In genomic region chr17:34075271-34075670, GRCm38 (mm10) we compare ENCODE assay signal across 8 mouse cellular contexts. TPM values are rescaled to one million over a fixed set of nuclear protein-coding genes. Genes with fewer than 3 reads are reported as not detected.
DNase-seq lines count a peak whose midpoint lies in the region; ATAC-seq lines count a peak whose summit lies in the region.
"Had no signal": no experiment of that assay in that cellular context is flagged by ENCODE, and none has a peak within 500 bp of the region (broad histone marks: within the 10 kb centered on the region; RNA-seq: fewer than 3 reads in every experiment).

No protein-coding gene starts in this region.

- H3K27me3 ChIP-seq in midbrain, embryonic 14.5 days (ENCODE audit: control insufficient read depth, insufficient read depth, low read length): peaks cover 3% of the 10 kb centered on the region; the same call in 1 of the 2 replicates
- peaks cover 14% of the 10 kb centered on the region for H3K27me3 ChIP-seq in midbrain, embryonic 13.5 days
- peaks cover 23% of the 10 kb centered on the region for H3K27me3 ChIP-seq in liver, embryonic 13.5 days

- H3K27ac ChIP-seq in midbrain, embryonic 14.5 days (replicated peaks; ENCODE audit: low read depth, low read length): no peak overlapping the region
- H3K27ac ChIP-seq in midbrain, embryonic 13.5 days: no peak overlapping the region
- H3K27ac ChIP-seq in liver, embryonic 13.5 days: no peak overlapping the region

- no peaks in the 10 kb centered on the region for H3K9me3 ChIP-seq in midbrain, embryonic 14.5 days (ENCODE audit: control insufficient read depth, low read length)
- no peaks in the 10 kb centered on the region for H3K9me3 ChIP-seq in midbrain, embryonic 13.5 days
- no peaks in the 10 kb centered on the region; the same call in 1 of the 2 replicates for H3K9me3 ChIP-seq in liver, embryonic 13.5 days (replicated peaks)

- WGBS in midbrain, embryonic 14.5 days: 46% methylated on average over 7 of the region's 7 CpGs
- 42% methylated on average over 7 of the region's 7 CpGs for WGBS in midbrain, embryonic 13.5 days
- WGBS in liver, embryonic 13.5 days (ENCODE audit: insufficient replicate concordance): 24% methylated on average over 7 of the region's 7 CpGs

- no peak overlapping the region for H3K9ac ChIP-seq in midbrain, embryonic 14.5 days (replicated peaks; ENCODE audit: low read length)
- H3K9ac ChIP-seq in midbrain, embryonic 13.5 days (replicated peaks): no peak overlapping the region
- no peak overlapping the region for H3K9ac ChIP-seq in liver, embryonic 13.5 days

- no peak for ATAC-seq in midbrain, embryonic 14.5 days (ENCODE audit: low FRiP score, low TSS enrichment)
- no peak for ATAC-seq in midbrain, embryonic 13.5 days
- ATAC-seq in liver, embryonic 13.5 days (ENCODE audit: low read depth): no peak

- no peaks in the 10 kb centered on the region for H3K4me1 ChIP-seq in midbrain, embryonic 14.5 days (ENCODE audit: control insufficient read depth, insufficient read depth, low read length)
- H3K4me1 ChIP-seq in midbrain, embryonic 13.5 days (replicated peaks): 0 out of 2 replicates have a peak, but pooled peaks cover 5% of the 10 kb centered on the region
- H3K4me1 ChIP-seq in liver, embryonic 13.5 days (replicated peaks): no peaks in the 10 kb centered on the region

- no peaks in the 10 kb centered on the region for H3K36me3 ChIP-seq in midbrain, embryonic 14.5 days (ENCODE audit: control insufficient read depth, insufficient read depth, low read length)
- no peaks in the 10 kb centered on the region for H3K36me3 ChIP-seq in midbrain, embryonic 13.5 days
- H3K36me3 ChIP-seq in liver, embryonic 13.5 days: no peaks in the 10 kb centered on the region

- H3K4me2 ChIP-seq in midbrain, embryonic 14.5 days (ENCODE audit: low read length): no peak overlapping the region
- H3K4me2 ChIP-seq in midbrain, embryonic 13.5 days (replicated peaks): no peak overlapping the region
- H3K4me2 ChIP-seq in liver, embryonic 13.5 days: no peak overlapping the region

- DNase-seq in midbrain, embryonic 14.5 days: peak; percentile 83
- peak; percentile 55 to 86 for DNase-seq in adrenal gland, adult (ENCODE audit: inconsistent age in 2 of 2, low spot score in 1 of 2)
- peak; percentile 63 to 75 for DNase-seq in cerebellum, postnatal 36 days
- peak; percentile 41 to 85 for DNase-seq in kidney, adult 8-10 months
- DNase-seq in liver, embryonic 13.5 days: peak; percentile 18
- DNase-seq in right cerebral cortex, postnatal 4 days: peak; percentile 86

- H3K4me3 ChIP-seq in midbrain, embryonic 14.5 days (replicated peaks; ENCODE audit: low read depth, low read length): no peak overlapping the region
- no peak overlapping the region for H3K4me3 ChIP-seq in midbrain, embryonic 13.5 days (replicated peaks)
- no peak overlapping the region for H3K4me3 ChIP-seq in liver, embryonic 13.5 days (replicated peaks)

RNA-seq across cellular contexts. Expression of gene H2-Oa, which starts 16.9 kb away (rescaled TPM):
- not detected in 2 replicates for polyA plus RNA-seq in midbrain, embryonic 14.5 days (2014; fragmentation: Nextera tagmentation; extraction: Ambion mirVana)
- not detected in 2 replicates for polyA plus RNA-seq in midbrain, embryonic 13.5 days (2015; fragmentation: Nextera tagmentation; extraction: Ambion mirVana)
- polyA plus RNA-seq in liver, embryonic 13.5 days (2015; fragmentation: Nextera tagmentation; extraction: Ambion mirVana): 0.39 and 0.41 TPM in 2 replicates
- polyA plus RNA-seq: neural tube, embryonic 14.5 days had no signal

RNA-seq across cellular contexts. Expression of gene Col11a2, which starts 36.0 kb away (rescaled TPM):
- polyA plus RNA-seq in midbrain, embryonic 14.5 days (2014; fragmentation: Nextera tagmentation; extraction: Ambion mirVana): 2.4 and 2.9 TPM in 2 replicates
- 2.1 and 2.5 TPM in 2 replicates for polyA plus RNA-seq in midbrain, embryonic 13.5 days (2015; fragmentation: Nextera tagmentation; extraction: Ambion mirVana)
- polyA plus RNA-seq in liver, embryonic 13.5 days (2015; fragmentation: Nextera tagmentation; extraction: Ambion mirVana): 0.32 and 0.54 TPM in 2 replicates

RNA-seq across cellular contexts. Expression of gene Rxrb, which starts 43.7 kb away (rescaled TPM):
- polyA plus RNA-seq in midbrain, embryonic 14.5 days (2014; fragmentation: Nextera tagmentation; extraction: Ambion mirVana): 33.3 and 33.4 TPM in 2 replicates
- polyA plus RNA-seq in midbrain, embryonic 13.5 days (2015; fragmentation: Nextera tagmentation; extraction: Ambion mirVana): 57.9 and 62.7 TPM in 2 replicates
- polyA plus RNA-seq in liver, embryonic 13.5 days (2015; fragmentation: Nextera tagmentation; extraction: Ambion mirVana): 18.2 and 18.6 TPM in 2 replicates

RNA-seq across cellular contexts. Expression of gene Slc39a7, which starts 43.8 kb away (rescaled TPM):
- 95.7 and 97.0 TPM in 2 replicates for polyA plus RNA-seq in midbrain, embryonic 14.5 days (2014; fragmentation: Nextera tagmentation; extraction: Ambion mirVana)
- 176 and 180 TPM in 2 replicates for polyA plus RNA-seq in midbrain, embryonic 13.5 days (2015; fragmentation: Nextera tagmentation; extraction: Ambion mirVana)
- polyA plus RNA-seq in liver, embryonic 13.5 days (2015; fragmentation: Nextera tagmentation; extraction: Ambion mirVana): 71.7 and 76.7 TPM in 2 replicates

RNA-seq across cellular contexts. Expression of gene H2-DMa, which starts 44.1 kb away (rescaled TPM):
- 16.7 and 20.4 TPM in 2 replicates for polyA plus RNA-seq in midbrain, embryonic 14.5 days (2014; fragmentation: Nextera tagmentation; extraction: Ambion mirVana)
- 13.1 and 15.3 TPM in 2 replicates for polyA plus RNA-seq in midbrain, embryonic 13.5 days (2015; fragmentation: Nextera tagmentation; extraction: Ambion mirVana)
- 4.4 and 5.2 TPM in 2 replicates for polyA plus RNA-seq in liver, embryonic 13.5 days (2015; fragmentation: Nextera tagmentation; extraction: Ambion mirVana)

Comparison
In these comparisons a context has a peak if more than half of its experiments do, and no peak if none do; other contexts are left out.
1. DNase-seq: peak in every context shown above with its lines; median percentile 86 in right cerebral cortex, postnatal 4 days; 83 in midbrain, embryonic 14.5 days; 70 in adrenal gland, adult; 69 in cerebellum, postnatal 36 days; 63 in kidney, adult 8-10 months; 18 in liver, embryonic 13.5 days.